Mouse (Mus musculus) spleen, adult 10 weeks (tissue): ENCODE measurements around the gene Endod1. TPM values are rescaled to one million over a fixed set of nuclear protein-coding genes. Genes with fewer than 3 reads are reported as not detected.

Source experiments
- polyA plus RNA-seq: library from polyadenylated mRNA; stranded (reverse); fragments of 350-450 nt; fragmentation: Illumina TruSeq; extraction: RNeasy Lipid Tissue Mini Kit (QIAGEN cat#74804); gene quantifications from one replicate; pipeline ENCODE4 v1.2.3, GENCODE M21; 2015; ENCODE audit warnings: low replicate concordance; ENCODE audit not compliant: insufficient read depth

Endod1 gene
- polyA plus RNA-seq, result 17.5 TPM

GRCm38 (mm10) chr9:14381353-14382055 is at the start of gene Endod1:
TSS of gene Endod1 (minus strand) at chr9:14381507.

Other genes with a start within 250 kb of the Endod1 start
- 72.9 TPM for gene Sesn3, start 106.4 kb downstream of the Endod1 start, polyA plus RNA-seq
- gene Kdm4d, start 119.0 kb upstream of the Endod1 start, polyA plus RNA-seq, result 0.25 TPM
- 217 TPM for gene Cwc15, start 119.1 kb upstream of the Endod1 start, polyA plus RNA-seq